ENCODE assay signal across 13 mouse cellular contexts in the genomic region with DNA sequence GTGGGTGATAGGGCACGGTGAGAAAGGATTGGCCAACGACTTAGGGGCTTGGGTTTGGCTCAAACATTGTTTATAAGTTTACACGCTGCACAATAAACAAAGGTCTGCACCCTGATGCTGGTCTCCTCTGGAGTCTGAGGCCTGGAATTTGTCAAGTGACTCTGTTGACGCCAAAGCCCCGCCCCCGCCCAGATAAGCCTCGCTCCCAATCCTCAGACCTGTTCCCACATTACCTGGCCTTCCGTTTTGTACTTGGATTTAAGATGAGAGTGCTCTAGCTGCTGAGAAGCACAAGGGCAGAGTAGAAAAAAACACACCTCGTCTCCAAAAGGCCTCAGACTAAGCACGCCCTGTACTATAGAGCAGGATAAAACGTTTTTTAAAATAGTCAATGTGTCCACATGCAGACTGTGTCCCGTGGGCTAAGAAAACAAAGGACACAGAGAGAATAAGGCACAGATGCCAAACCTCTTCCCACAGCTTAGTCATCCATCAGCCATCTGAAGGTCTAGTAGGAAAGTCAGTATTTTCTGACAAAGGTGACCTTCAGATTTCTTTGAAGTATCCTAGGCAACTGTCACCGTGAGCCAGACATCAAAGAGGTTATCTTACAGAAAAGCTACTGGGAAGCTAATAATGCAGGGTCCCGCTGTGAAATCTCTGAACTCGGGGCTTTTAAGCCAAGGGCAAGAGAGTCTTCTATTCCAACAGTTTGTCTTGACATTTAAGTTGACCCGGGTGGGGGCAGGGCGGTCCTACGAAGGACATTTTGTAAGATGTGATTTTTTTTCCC. TPM values are rescaled to one million over a fixed set of nuclear protein-coding genes. Genes with fewer than 3 reads are reported as not detected.
DNase-seq lines count a peak whose midpoint lies in the region; ATAC-seq and TF ChIP-seq lines count a peak whose summit lies in the region.
"Had no signal": no experiment of that assay in that cellular context is flagged by ENCODE, and none has a peak within 500 bp of the region (broad histone marks: within the 10 kb centered on the region; RNA-seq: fewer than 3 reads in every experiment).

No protein-coding gene starts in this region.

- no peak for ATAC-seq in heart, embryonic 15.5 days (replicated peaks; ENCODE audit: insufficient number of reproducible peaks, insufficient read depth, low FRiP score, low read depth)
- no peak for ATAC-seq in cerebellum, adult (ENCODE audit: insufficient number of reproducible peaks, low FRiP score, low TSS enrichment)

- in situ Hi-C loops in ES-E14 (cut with MboI; ENCODE audit: low sequenced_read_pairs in 2 of 2, unreplicated experiment in 2 of 2), result no loop called here

- no peak for DNase-seq in heart, postnatal 25 days (ENCODE audit: low spot score)
- peak; percentile 56 for DNase-seq in ES-E14 (ENCODE audit: low read depth, low spot score)
- DNase-seq in adrenal gland, postnatal 25 days, result peak; percentile 57
- peak; percentile 48 for DNase-seq in mesoderm, embryonic 11.5 days (ENCODE audit: low read depth, low spot score)
- DNase-seq in cerebellum, adult 11 months, result no peak
- no peak for DNase-seq in cerebellum, postnatal 25 days
- DNase-seq: cerebellum, postnatal 10 days; kidney, postnatal 25 days; lung, postnatal 10 days had no signal

- no peak overlapping the region for H3K4me3 ChIP-seq in heart, embryonic 15.5 days
- H3K4me3 ChIP-seq in ES-E14 (ENCODE audit: insufficient read depth in 1 of 2, low read depth in 1 of 2, low read length in 2 of 2, poor library complexity in 1 of 2, severe bottlenecking in 1 of 2), result no peak overlapping the region
- H3K4me3 ChIP-seq: neural tube, embryonic 13.5 days had no signal

- WGBS in heart, embryonic 15.5 days, result 22% methylated on average over 18 of the region's 18 CpGs

- H3K9ac ChIP-seq in heart, embryonic 15.5 days, result no peak overlapping the region
- 0 out of 2 replicates have a peak overlapping the region, but pooled peaks have one; percentile 19 for H3K9ac ChIP-seq in ES-E14 (ENCODE audit: insufficient read depth, low read depth, low read length, poor library complexity, severe bottlenecking)
- H3K9ac ChIP-seq: neural tube, embryonic 13.5 days had no signal

- no peaks in the 10 kb centered on the region for H3K36me3 ChIP-seq in heart, embryonic 15.5 days
- no peaks in the 10 kb centered on the region for H3K36me3 ChIP-seq in ES-E14 (ENCODE audit: control insufficient read depth, insufficient read depth, low read length, poor library complexity, severe bottlenecking)
- H3K36me3 ChIP-seq: neural tube, embryonic 13.5 days had no signal

- H3K27ac ChIP-seq in heart, embryonic 15.5 days, result no peak overlapping the region
- no peak overlapping the region; the same call in 1 of the 2 replicates for H3K27ac ChIP-seq in ES-E14 (ENCODE audit: insufficient read depth, low read depth, low read length, poor library complexity, severe bottlenecking)
- H3K27ac ChIP-seq: neural tube, embryonic 13.5 days had no signal

- intact Hi-C loops in heart, postnatal 25 days (cut with DNase I), result no loop called here

- H3K27me3 ChIP-seq in heart, embryonic 15.5 days, result no peaks in the 10 kb centered on the region
- H3K27me3 ChIP-seq: neural tube, embryonic 13.5 days had no signal

- no peaks in the 10 kb centered on the region for H3K9me3 ChIP-seq in heart, embryonic 15.5 days (replicated peaks)
- H3K9me3 ChIP-seq in ES-E14 (ENCODE audit: control insufficient read depth, insufficient read depth, low read depth, low read length), result no peaks in the 10 kb centered on the region; the same call in 1 of the 2 replicates

- H3K4me1 ChIP-seq in heart, embryonic 15.5 days (replicated peaks), result peaks cover 10% of the 10 kb centered on the region
- H3K4me1 ChIP-seq in ES-E14 (ENCODE audit: control insufficient read depth in 2 of 2, insufficient read depth in 2 of 2, low read length in 2 of 2, poor library complexity in 1 of 2), result peaks cover 3 to 7% of the 10 kb centered on the region in 2 experiments; a peak in 2 of 4 replicates

- H3K4me2 ChIP-seq in heart, embryonic 15.5 days, result peak overlapping the region; percentile 24
- H3K4me2 ChIP-seq: neural tube, embryonic 13.5 days had no signal

TF ChIP-seq in ES-E14, 5 proteins besides CTCF, POLR2A, EP300 and RAD21:
- no peak for TF ChIP-seq CHD2 (IDR thresholded peaks at IDR 0.05; ENCODE audit: low read depth, low read length)
- TF ChIP-seq HCFC1 (IDR thresholded peaks at IDR 0.05; ENCODE audit: borderline replicate concordance, insufficient read depth, low read length), result no peak
- no peak for TF ChIP-seq MAFK (IDR thresholded peaks at IDR 0.05; ENCODE audit: insufficient read depth, low read depth, low read length)

RNA-seq across cellular contexts. Expression of a gene that starts 16.9 kb away (rescaled TPM):
- 16.8 and 25.1 TPM in 2 replicates for polyA plus RNA-seq in heart, embryonic 15.5 days (2015; fragmentation: Nextera tagmentation; extraction: Ambion mirVana)
- total RNA-seq in heart, postnatal 25 days (2021), result 1 to 10 TPM; 2.7 to 2.9 TPM
- total RNA-seq in ES-E14 (2012; rRNA removed), result 0.11 and 0.13 TPM in 2 replicates
- total RNA-seq in adrenal gland, postnatal 25 days (2021), result 0.18 TPM in 1 of 2 replicates, not detected in the other
- total RNA-seq: hematopoietic stem cell, adult 5-6 weeks had no signal

RNA-seq across cellular contexts. Expression of a gene that starts 37.8 kb away (rescaled TPM):
- 1.8 and 2.2 TPM in 2 replicates for polyA plus RNA-seq in heart, embryonic 15.5 days (2015; fragmentation: Nextera tagmentation; extraction: Ambion mirVana)
- total RNA-seq in heart, postnatal 25 days (2021), result 10 to 100 TPM; 11.8 to 12.3 TPM
- 21.0 and 23.6 TPM in 2 replicates for total RNA-seq in ES-E14 (2012; rRNA removed)
- total RNA-seq in adrenal gland, postnatal 25 days (2021), result 22.5 and 25.0 TPM in 2 replicates

Comparison
In these comparisons a context has a peak if more than half of its experiments do, and no peak if none do; other contexts are left out.
1. DNase-seq: peak in ES-E14 (single experiment), adrenal gland, postnatal 25 days (single experiment) and mesoderm, embryonic 11.5 days (single experiment); none in heart, postnatal 25 days (single experiment), cerebellum, adult 11 months (single experiment) and cerebellum, postnatal 25 days (0 of 2).